Mouse (Mus musculus) forelimb bud, embryonic 11.5 days (tissue): Measurements from ENCODE around the gene Impg2.

ENCODE experiments used
- DNase-seq: peaks from one replicate; pipeline ENCODE4 v3.0.0-alpha.2; 2012; ENCODE audit warnings: low read depth, low spot score

Gene Impg2

DNA sequence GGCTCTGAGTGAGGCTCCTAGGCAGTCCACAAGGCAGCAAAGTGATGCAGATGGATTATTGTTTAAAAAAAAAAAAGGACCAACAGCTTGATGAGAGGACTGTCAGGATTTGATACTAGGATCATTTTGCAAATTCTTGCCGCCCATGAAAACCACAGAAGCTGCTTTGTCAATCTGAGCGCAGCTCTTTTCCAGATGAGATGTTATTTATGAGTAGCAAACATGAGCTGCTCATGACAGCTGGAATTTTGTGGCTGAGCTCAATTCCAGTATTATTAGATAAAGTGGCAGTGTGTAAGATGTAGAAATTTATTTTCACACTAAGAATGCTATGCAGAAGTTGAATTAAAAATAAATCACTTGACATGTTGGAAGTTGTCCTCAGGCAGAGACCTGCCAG, 94.7 kb downstream of the Impg2 start:
- DNase-seq, result no peak

- peak; percentile 35 for DNase-seq
Measured at GRCm38 (mm10) chr16:56302996-56303395, 98.9 kb downstream of the Impg2 start.

DNA sequence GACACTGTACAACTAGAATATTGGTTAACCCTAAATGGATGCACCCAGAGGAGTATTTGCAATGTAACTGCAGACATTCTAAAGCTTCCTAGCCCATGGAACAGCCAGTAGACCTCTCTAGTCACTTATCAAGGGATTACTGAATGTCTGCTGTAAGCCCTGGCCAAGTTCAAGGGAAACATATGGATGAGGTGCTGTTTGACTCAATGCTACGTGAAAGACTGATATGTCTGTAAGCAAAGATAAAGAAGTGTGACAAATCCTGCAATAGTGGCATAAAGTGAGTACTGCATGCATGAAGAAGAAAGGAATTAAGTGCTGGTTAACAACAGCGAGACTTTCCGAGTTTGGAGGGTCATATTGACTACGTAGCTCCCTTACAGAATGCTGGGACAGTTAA, 100.1 kb downstream of the Impg2 start:
- DNase-seq, result no peak

GRCm38 (mm10) chr16:56307575-56307974, 103.5 kb downstream of the Impg2 start:
- no peak for DNase-seq

DNA sequence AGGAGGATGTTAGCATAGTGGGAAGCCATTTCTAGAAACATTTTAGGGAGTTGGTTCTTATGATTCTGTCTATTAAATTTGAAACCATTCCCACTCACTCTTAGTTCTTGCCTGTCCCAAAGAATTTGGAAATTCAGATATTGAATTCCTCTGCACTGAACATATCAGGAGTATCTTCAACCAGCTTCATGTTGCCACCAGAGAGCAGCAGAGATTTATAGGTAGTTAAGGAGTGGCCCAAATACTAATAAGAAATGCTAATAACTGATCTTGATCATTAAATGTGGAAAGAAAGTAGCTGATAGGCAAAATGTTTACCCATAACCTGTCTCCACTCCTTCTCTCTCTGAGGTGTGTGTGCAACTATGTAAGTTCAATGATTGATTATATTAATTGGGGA, 107.2 kb downstream of the Impg2 start:
- DNase-seq, result no peak
